Mouse (Mus musculus) embryonic facial prominence, embryonic 12.5 days (tissue): ENCODE measurements around the gene Il31. TPM values are rescaled to one million over a fixed set of nuclear protein-coding genes. Genes with fewer than 3 reads are reported as not detected.

Experiments used
- ATAC-seq: fragments of 200-750 bp; cut with Nextera tagmentation; 2 replicates; pipeline ENCODE4 v1.8.0; 2017; ENCODE audit not compliant: insufficient number of reproducible peaks, insufficient read depth, low FRiP score, low TSS enrichment
- H3K27ac ChIP-seq: fragments of 300-500 bp; sonication (generic); 2 replicates; pipeline ENCODE4 v1.5.1; 2016; ENCODE audit warnings: mild to moderate bottlenecking
- H3K27me3 ChIP-seq: fragments of 300-500 bp; sonication (generic); 2 replicates; pipeline ENCODE4 v1.6.1; 2016; ENCODE audit warnings: mild to moderate bottlenecking, moderate library complexity
- H3K36me3 ChIP-seq: fragments of 300-500 bp; sonication (generic); 2 replicates; pipeline ENCODE4 v1.6.1; 2016; ENCODE audit warnings: mild to moderate bottlenecking
- H3K4me1 ChIP-seq: fragments of 300-500 bp; sonication (generic); 2 replicates; pipeline ENCODE4 v1.6.1; 2016
- H3K4me2 ChIP-seq: fragments of 300-500 bp; sonication (generic); replicated peaks from 2 replicates; pipeline ENCODE4 v1.6.1; 2016; ENCODE audit warnings: mild to moderate bottlenecking, moderate library complexity
- H3K4me3 ChIP-seq: fragments of 300-500 bp; sonication (generic); 2 replicates; pipeline ENCODE4 v1.5.1; 2016; ENCODE audit warnings: mild to moderate bottlenecking
- H3K9ac ChIP-seq: fragments of 300-500 bp; sonication (generic); 2 replicates; pipeline ENCODE4 v1.6.1; 2016; ENCODE audit warnings: mild to moderate bottlenecking, moderate library complexity
- H3K9me3 ChIP-seq: fragments of 300-500 bp; sonication (generic); 2 replicates; pipeline ENCODE4 v1.6.1; 2016; ENCODE audit warnings: mild to moderate bottlenecking, moderate library complexity
- WGBS: fragments of 180-500 bp; shearing (Covaris S2); methylation state at CpG from one replicate; pipeline ENCODE4 v1.1.7; 2016; 5-methylcytosine and 5-hydroxymethylcytosine counted together
- polyA plus RNA-seq: library from polyadenylated mRNA; unstranded; fragments of >200 nt; fragmentation: Nextera tagmentation; extraction: Ambion mirVana; gene quantifications from 2 replicates; pipeline ENCODE4 v1.2.1, GENCODE M21; 2016

The Il31 gene
- polyA plus RNA-seq: not detected in 2 replicates

DNA sequence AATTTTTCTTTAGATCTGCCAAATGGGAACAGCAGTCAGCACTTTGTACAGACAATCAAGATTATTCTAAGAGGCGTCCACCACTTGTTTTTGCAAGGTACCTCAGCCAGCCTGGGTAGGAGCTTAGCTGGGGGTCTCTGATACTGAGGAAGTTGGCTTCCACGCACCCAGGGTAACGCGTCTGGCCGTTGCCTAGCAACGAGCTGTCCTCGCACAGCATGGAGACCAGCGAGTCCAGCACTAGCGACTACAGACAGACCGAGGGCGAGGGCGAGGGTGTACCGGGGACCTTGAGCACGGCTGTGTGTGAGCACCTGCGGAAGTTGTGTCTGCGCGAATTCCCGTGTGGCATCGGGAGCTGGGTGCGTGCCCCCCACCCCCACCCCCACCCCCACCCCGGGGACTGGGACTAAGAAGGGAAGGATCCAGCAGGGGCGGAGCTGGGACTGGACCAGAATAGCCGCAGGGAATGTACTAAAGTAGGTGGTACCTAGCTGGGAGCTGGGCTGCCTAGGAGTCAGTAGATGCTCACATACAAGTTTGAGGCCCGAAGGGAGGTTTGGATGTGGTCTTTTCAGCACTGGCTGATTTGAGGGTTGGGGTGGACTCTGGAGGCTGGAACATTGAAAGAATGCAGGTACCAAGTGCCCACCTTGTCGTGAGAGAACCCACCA lies at the start of gene Il31, which contains the start of gene Lrrc43:
Gene Il31, minus strand, starts transcription at position 378 of the 674 bp plus-strand sequence.
Gene Lrrc43, plus strand, starts transcription at position 194 of the 674 bp plus-strand sequence.
- Histone ChIP-seq H3K9me3 (no peaks in the 10 kb centered on the region), H3K36me3 (no peaks in the 10 kb centered on the region), H3K27me3 (no peaks in the 10 kb centered on the region), H3K4me1 (peaks cover 10% of the 10 kb centered on the region; the same call in 1 of the 2 replicates), H3K4me2 (peak within 1 kb of the TSS; percentile 50), H3K27ac (no peak within 1 kb of the TSS), H3K9ac (peak within 1 kb of the TSS; percentile 50; the same call in 1 of the 2 replicates), H3K4me3 (peak within 1 kb of the TSS; percentile 19; the same call in 1 of the 2 replicates)
- 6% methylated on average over 25 of the region's 25 CpGs for WGBS
- ATAC-seq: 0 out of 2 replicates have a peak, but pooled peaks have one; percentile 15

DNA sequence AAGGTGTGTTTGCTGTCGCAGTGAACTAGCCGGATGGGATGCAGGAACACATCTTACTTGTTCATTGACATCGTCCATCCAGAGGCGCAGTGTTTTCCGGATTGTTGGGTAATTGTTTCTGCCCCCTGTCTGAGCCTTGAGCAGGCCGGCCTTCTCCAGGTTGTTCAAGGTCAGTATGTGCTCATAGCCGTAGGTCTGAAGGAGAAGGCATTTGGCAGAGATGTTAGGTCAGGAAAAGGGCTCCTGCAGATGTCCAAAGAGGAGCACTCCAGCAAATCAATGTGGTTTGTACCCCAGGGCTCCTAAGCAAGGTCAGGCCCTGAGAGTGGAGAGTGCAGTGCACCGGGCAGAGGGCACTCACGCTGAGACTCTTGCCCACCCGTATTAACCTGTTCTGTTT lies 44.5 kb upstream of the Il31 start:
- no peak overlapping the region for H3K4me2 ChIP-seq
- H3K4me1 ChIP-seq: no peaks in the 10 kb centered on the region
- peaks cover 64% of the 10 kb centered on the region for H3K36me3 ChIP-seq
- H3K27me3 ChIP-seq: no peaks in the 10 kb centered on the region
- no peak overlapping the region for H3K4me3 ChIP-seq
- 94% methylated on average over 10 of the region's 10 CpGs for WGBS
- ATAC-seq: no peak
- no peaks in the 10 kb centered on the region for H3K9me3 ChIP-seq
- no peak overlapping the region for H3K27ac ChIP-seq
- no peak overlapping the region for H3K9ac ChIP-seq

DNA sequence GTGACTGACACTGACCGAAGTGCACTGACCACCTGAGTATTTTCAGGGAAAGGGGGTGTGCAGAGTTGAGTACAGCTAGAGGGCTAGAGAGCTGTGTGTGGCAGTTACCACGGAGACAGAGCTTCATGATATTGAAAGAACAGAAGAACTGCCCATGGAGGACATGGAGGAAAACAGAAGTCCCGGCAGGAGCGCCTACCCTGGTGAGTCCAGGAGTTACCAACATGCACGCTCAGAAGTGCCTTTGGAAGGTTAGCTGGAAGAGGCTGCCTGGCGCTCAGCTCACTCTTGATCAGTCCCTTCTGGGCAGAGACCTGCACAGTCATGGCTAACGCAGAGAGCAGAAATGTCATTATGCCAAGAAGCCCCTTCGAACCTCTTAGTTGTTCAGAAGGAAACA lies 40.8 kb upstream of the Il31 start:
- ATAC-seq: no peak
- Histone ChIP-seq H3K9ac (no peak overlapping the region), H3K4me2 (no peak overlapping the region), H3K27ac (no peak overlapping the region), H3K36me3 (peaks cover 59% of the 10 kb centered on the region), H3K4me1 (no peaks in the 10 kb centered on the region), H3K9me3 (no peaks in the 10 kb centered on the region), H3K27me3 (no peaks in the 10 kb centered on the region), H3K4me3 (no peak overlapping the region)
- WGBS: 84% methylated on average over 8 of the region's 8 CpGs

DNA sequence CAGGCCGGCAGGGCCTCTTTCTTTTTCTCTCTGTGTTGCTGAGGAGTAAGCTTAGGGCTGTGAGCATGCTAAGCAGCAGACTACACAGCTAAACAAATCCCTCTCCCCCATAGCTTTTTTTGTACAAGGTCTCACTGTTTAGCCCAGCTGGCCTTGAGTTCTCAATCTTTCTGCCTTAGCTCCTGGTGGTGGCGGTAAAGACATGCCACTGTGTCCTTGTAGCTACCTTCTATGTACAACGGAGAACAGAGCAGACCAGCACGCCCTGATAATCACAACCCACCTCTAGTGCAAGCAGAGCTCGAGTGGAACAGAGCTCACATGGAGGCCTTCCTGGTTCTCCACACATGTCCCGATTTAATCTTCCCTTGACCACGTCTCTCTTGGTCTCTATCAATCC lies 39.4 kb upstream of the Il31 start:
- H3K9ac ChIP-seq: no peak overlapping the region
- H3K27me3 ChIP-seq: no peaks in the 10 kb centered on the region
- H3K4me1 ChIP-seq: peaks cover 5% of the 10 kb centered on the region; the same call in 1 of the 2 replicates
- H3K4me2 ChIP-seq: no peak overlapping the region
- WGBS: 78% methylated on average over 7 of the region's 7 CpGs
- ATAC-seq: no peak
- no peak overlapping the region for H3K4me3 ChIP-seq
- H3K36me3 ChIP-seq: peaks cover 49% of the 10 kb centered on the region
- no peaks in the 10 kb centered on the region for H3K9me3 ChIP-seq
- H3K27ac ChIP-seq: no peak overlapping the region

- Histone ChIP-seq H3K4me1 (peaks cover 20% of the 10 kb centered on the region), H3K27me3 (no peaks in the 10 kb centered on the region), H3K9me3 (no peaks in the 10 kb centered on the region), H3K4me2 (no peak overlapping the region), H3K36me3 (peaks cover 22% of the 10 kb centered on the region), H3K4me3 (no peak overlapping the region), H3K9ac (no peak overlapping the region), H3K27ac (no peak overlapping the region)
- ATAC-seq: no peak
- WGBS: 94% methylated on average over 9 of the region's 9 CpGs
These were observed 36.7 kb upstream of the Il31 start for GRCm38 (mm10) chr5:123525916-123526495.

GRCm38 (mm10) chr5:123525281-123525680 lies 36.0 kb upstream of the Il31 start, which contains the start of gene Gm49027:
Gene Gm49027, minus strand, starts transcription at chr5:123525488.
- Histone ChIP-seq H3K27me3 (no peaks in the 10 kb centered on the region), H3K9me3 (no peaks in the 10 kb centered on the region), H3K4me2 (peak within 1 kb of the TSS; percentile 80), H3K27ac (0 out of 2 replicates have a peak within 1 kb of the TSS, but pooled peaks have one; percentile 48), H3K9ac (peak within 1 kb of the TSS; percentile 29; the same call in 1 of the 2 replicates), H3K4me3 (peak within 1 kb of the TSS; percentile 88), H3K36me3 (peaks cover 17% of the 10 kb centered on the region), H3K4me1 (peaks cover 20% of the 10 kb centered on the region)
- no peak for ATAC-seq
- WGBS: 81% methylated on average over 7 of the region's 7 CpGs

DNA sequence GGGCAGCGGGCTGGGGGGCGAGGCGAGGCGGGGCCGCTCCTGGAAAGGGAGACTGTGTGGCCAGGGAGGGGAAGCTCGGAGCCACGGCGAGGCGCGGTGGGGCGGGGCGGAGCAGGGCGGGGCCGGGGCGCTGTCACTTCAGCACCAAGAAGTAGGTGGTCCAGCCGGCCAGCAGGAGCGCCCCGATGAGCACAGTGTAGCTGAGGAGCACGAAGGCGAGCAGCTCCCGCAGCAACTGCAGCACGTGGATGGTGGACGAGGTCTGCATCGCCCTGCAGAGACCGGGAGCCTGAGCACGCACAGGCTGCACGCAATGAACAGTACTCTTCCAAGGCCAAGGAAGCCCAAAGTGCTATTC lies 35.1 kb upstream of the Il31 start:
- H3K36me3 ChIP-seq: peaks cover 16% of the 10 kb centered on the region; the same call in 1 of the 2 replicates
- H3K27ac ChIP-seq: 0 out of 2 replicates have a peak overlapping the region, but pooled peaks have one; percentile 48
- peak overlapping the region; percentile 80 for H3K4me2 ChIP-seq
- H3K27me3 ChIP-seq: no peaks in the 10 kb centered on the region
- peak; percentile 93 for ATAC-seq
- WGBS: under 1% methylated on average over 24 of the region's 27 CpGs
- H3K4me3 ChIP-seq: peak overlapping the region; percentile 88
- peaks cover 20% of the 10 kb centered on the region for H3K4me1 ChIP-seq
- H3K9ac ChIP-seq: peak overlapping the region; percentile 29; the same call in 1 of the 2 replicates
- no peaks in the 10 kb centered on the region for H3K9me3 ChIP-seq

DNA sequence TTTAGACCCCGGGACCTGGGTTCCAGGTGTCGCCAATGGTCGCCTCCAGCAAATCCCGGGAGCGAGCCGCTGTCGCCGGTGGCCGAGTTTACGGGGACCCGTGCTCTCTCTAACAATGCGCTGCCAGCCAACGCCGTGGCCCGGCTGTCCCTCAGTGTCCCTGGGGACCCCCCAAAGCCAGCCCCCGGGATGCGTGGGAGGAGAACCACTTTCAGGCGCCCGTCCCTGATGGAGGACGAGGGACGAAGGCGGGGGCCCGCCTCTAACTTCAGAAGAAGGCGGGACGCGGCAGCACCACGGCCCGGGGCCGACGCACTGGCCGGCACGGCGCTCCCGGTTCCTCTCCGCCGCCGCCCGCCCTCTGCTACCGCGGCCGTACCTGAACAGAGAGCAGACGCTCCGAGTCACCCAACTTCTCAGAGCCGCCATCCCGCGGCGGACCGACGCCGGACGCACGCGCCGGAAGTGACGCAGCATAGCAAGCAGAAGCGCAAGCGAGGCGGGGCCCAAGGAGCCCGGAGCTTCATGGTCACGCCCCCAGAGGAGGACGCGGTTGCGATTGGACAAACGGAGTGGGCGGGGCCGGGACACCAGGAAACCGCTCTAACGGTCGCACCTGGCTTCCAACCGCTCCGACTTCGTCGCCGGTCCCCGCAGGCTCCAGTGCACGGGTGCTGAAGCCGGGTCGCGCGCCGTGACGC lies 34.6 kb upstream of the Il31 start, which contains the start of gene Diablo:
Gene Diablo, minus strand, starts transcription at position 485 of the 701 bp plus-strand sequence.
- peak within 1 kb of the TSS; percentile 72; the same call in 1 of the 2 replicates for H3K27ac ChIP-seq
- peaks cover 17% of the 10 kb centered on the region; the same call in 1 of the 2 replicates for H3K36me3 ChIP-seq
- peaks cover 20% of the 10 kb centered on the region for H3K4me1 ChIP-seq
- H3K27me3 ChIP-seq: no peaks in the 10 kb centered on the region
- ATAC-seq: peak; percentile 94
- under 1% methylated on average over 82 of the region's 82 CpGs for WGBS
- peak within 1 kb of the TSS; percentile 84 for H3K9ac ChIP-seq
- no peaks in the 10 kb centered on the region for H3K9me3 ChIP-seq
- H3K4me2 ChIP-seq: peak within 1 kb of the TSS; percentile 80
- H3K4me3 ChIP-seq: peak within 1 kb of the TSS; percentile 88

DNA sequence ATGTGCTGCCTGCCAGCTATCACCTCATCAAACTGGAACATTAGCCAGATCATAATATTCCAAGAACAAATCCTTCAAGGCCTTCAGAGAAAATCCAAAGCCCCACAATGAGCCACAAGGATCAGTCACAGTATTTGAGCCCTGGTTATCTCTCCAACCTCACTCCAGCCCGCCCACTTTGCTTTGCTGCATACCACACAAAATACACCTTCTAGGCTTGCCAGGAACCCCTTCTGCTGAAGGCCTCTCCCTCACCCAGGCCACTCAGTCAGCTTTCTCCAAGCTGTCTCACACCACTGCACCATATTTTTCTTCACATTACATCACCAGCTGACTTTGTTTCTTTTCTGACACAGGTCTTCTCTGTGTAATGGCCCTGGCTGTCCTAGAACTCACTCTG lies 32.9 kb upstream of the Il31 start:
- Histone ChIP-seq H3K27ac (no peak overlapping the region), H3K9ac (no peak overlapping the region), H3K4me2 (no peak overlapping the region), H3K4me3 (no peak overlapping the region), H3K9me3 (no peaks in the 10 kb centered on the region), H3K36me3 (peaks cover 19% of the 10 kb centered on the region), H3K4me1 (peaks cover 20% of the 10 kb centered on the region), H3K27me3 (no peaks in the 10 kb centered on the region)
- ATAC-seq: no peak
- 91% methylated on average over 1 of the region's 1 CpGs for WGBS

- WGBS: 91% methylated on average over 1 of the region's 1 CpGs
- no peak overlapping the region for H3K9ac ChIP-seq
These were observed 32.3 kb upstream of the Il31 start for GRCm38 (mm10) chr5:123521621-123522020.

DNA sequence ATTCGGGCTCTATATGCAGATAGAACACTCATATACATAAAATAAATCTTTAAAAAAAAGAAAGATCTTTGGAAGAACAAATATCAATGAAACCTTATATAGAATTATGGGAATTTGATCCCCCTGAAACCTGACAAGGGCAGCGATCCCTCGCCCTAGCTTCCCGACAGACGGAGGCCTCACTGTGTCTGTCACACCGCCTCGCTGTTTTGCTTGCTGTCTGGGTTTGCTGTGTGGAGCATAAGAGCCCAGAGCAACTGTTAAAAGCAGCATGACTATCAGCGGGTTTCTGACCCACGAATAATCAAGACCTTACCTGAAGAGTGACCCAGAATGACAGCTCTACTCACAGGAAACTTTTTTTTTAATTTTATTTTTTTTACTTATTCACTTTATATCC lies 31.4 kb upstream of the Il31 start:
- Histone ChIP-seq H3K36me3 (peaks cover 34% of the 10 kb centered on the region), H3K9me3 (no peaks in the 10 kb centered on the region), H3K27ac (no peak overlapping the region), H3K4me3 (no peak overlapping the region), H3K27me3 (no peaks in the 10 kb centered on the region), H3K4me2 (no peak overlapping the region), H3K4me1 (peaks cover 20% of the 10 kb centered on the region), H3K9ac (no peak overlapping the region)
- 82% methylated on average over 9 of the region's 9 CpGs for WGBS
- ATAC-seq: no peak

More at GRCm38 (mm10) chr5:123521621-123522020, 32.3 kb upstream of the Il31 start:
- no peak overlapping the region for H3K27ac ChIP-seq
- H3K36me3 ChIP-seq: peaks cover 24% of the 10 kb centered on the region
- no peak for ATAC-seq
- H3K4me2 ChIP-seq: no peak overlapping the region
- no peak overlapping the region for H3K4me3 ChIP-seq
- H3K27me3 ChIP-seq: no peaks in the 10 kb centered on the region
- peaks cover 20% of the 10 kb centered on the region for H3K4me1 ChIP-seq
- H3K9me3 ChIP-seq: no peaks in the 10 kb centered on the region
